Mouse (Mus musculus): ENCODE results near the gene Rnf144b. TPM values are rescaled to one million over a fixed set of nuclear protein-coding genes. Genes with fewer than 3 reads are reported as not detected.

The Rnf144b gene
- polyA plus RNA-seq, 1 experiment, result 0.17 TPM

DNA sequence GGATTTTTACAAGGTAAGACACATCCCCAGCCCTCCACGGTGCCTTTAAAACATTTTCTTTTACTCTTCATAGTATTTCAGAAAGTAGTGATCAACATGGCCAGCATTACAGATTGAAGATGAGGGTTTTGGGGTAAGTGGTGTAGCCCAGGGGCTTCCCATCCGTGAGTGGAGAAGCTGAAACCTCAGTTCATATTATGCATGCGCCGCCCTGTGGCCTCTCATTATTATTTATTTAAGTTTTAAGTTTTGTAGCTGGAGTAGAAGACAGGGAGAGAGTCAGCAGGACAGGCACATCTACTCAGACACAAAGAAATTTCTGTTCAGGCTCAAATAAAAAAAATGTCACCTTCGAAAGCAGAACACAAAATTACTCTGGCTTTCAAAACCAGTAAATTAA, 131.3 kb downstream of the Rnf144b start:
- Histone ChIP-seq H3K4me2 (ENCODE audit: low read depth) (no peak overlapping the region), H3ac (ENCODE audit: control insufficient read depth, insufficient read length) (no peak overlapping the region), H3K36me3 (ENCODE audit: control insufficient read depth, insufficient read depth) (no peaks in the 10 kb centered on the region), H3K27me3 (ENCODE audit: control insufficient read depth, insufficient read depth, insufficient read length) (peaks cover 10% of the 10 kb centered on the region), H3K4me3 (no peak overlapping the region), H3K79me2 (ENCODE audit: control insufficient read depth, insufficient read depth) (no peaks in the 10 kb centered on the region)
- TF ChIP-seq REST (IDR thresholded peaks at IDR 0.05; ENCODE audit: insufficient read depth, insufficient read length) (no peak), TCF12 (IDR thresholded peaks at IDR 0.05; ENCODE audit: insufficient read depth, poor library complexity, severe bottlenecking) (no peak), USF1 (IDR thresholded peaks at IDR 0.05; ENCODE audit: low read depth) (no peak), MAX (IDR thresholded peaks at IDR 0.05; ENCODE audit: low read depth) (no peak), MYOD1 (IDR thresholded peaks at IDR 0.05; ENCODE audit: control insufficient read depth in 1 of 3, insufficient read length in 2 of 3, low read depth in 2 of 3) (no peak), CEBPB (IDR thresholded peaks at IDR 0.05; ENCODE audit: insufficient read depth, poor library complexity, severe bottlenecking) (no peak), POLR2A (IDR thresholded peaks at IDR 0.05; ENCODE audit: insufficient read length, low read depth) (no peak), POLR2AphosphoS2 (IDR thresholded peaks at IDR 0.05; ENCODE audit: insufficient read length, low read depth) (no peak), TCF3 (IDR thresholded peaks at IDR 0.05; ENCODE audit: insufficient read length, low read depth) (no peak), SRF (IDR thresholded peaks at IDR 0.05; ENCODE audit: control insufficient read depth, insufficient read length, low read depth) (no peak), E2F4 (IDR thresholded peaks at IDR 0.05; ENCODE audit: insufficient read depth) (no peak), MYOG (IDR thresholded peaks at IDR 0.05; ENCODE audit: control insufficient read depth in 1 of 3, insufficient read depth in 1 of 3, insufficient read length in 2 of 3, low read depth in 2 of 3) (no peak)

DNA sequence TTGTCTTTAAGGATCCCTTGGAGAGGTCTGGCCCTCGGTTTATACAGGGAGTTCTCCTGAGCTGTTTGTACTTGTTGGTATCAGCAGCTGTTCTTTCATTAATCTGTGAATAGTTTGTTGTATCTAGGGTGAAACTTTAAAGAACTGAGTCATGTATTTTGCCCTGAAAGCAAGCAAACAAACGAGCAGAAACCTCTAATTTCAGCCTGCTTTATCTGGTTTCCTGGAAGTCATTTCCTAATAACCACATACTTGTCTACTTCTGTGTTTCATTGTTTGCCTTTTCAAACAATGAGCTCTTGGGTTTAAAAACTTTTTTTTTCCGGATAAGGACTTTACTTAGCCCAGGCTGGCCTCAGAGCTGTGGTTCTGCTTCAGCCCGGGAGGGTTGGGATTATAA, 136.8 kb downstream of the Rnf144b start:
- Histone ChIP-seq H3ac (ENCODE audit: control insufficient read depth, insufficient read length) (no peak overlapping the region), H3K36me3 (ENCODE audit: control insufficient read depth, insufficient read depth) (no peaks in the 10 kb centered on the region), H3K79me2 (ENCODE audit: control insufficient read depth, insufficient read depth) (no peaks in the 10 kb centered on the region), H3K4me3 (no peak overlapping the region), H3K4me2 (ENCODE audit: low read depth) (no peak overlapping the region), H3K27me3 (ENCODE audit: control insufficient read depth, insufficient read depth, insufficient read length) (peaks cover 10% of the 10 kb centered on the region)
- TF ChIP-seq MYOG (IDR thresholded peaks at IDR 0.05; ENCODE audit: control insufficient read depth in 1 of 3, insufficient read depth in 1 of 3, insufficient read length in 2 of 3, low read depth in 2 of 3) (no peak), POLR2A (IDR thresholded peaks at IDR 0.05; ENCODE audit: insufficient read length, low read depth) (no peak), CEBPB (IDR thresholded peaks at IDR 0.05; ENCODE audit: insufficient read depth, poor library complexity, severe bottlenecking) (no peak), USF1 (IDR thresholded peaks at IDR 0.05; ENCODE audit: low read depth) (no peak), MYOD1 (IDR thresholded peaks at IDR 0.05; ENCODE audit: control insufficient read depth in 1 of 3, insufficient read length in 2 of 3, low read depth in 2 of 3) (no peak), TCF12 (IDR thresholded peaks at IDR 0.05; ENCODE audit: insufficient read depth, poor library complexity, severe bottlenecking) (no peak), MAX (IDR thresholded peaks at IDR 0.05; ENCODE audit: low read depth) (no peak), POLR2AphosphoS2 (IDR thresholded peaks at IDR 0.05; ENCODE audit: insufficient read length, low read depth) (no peak), SRF (IDR thresholded peaks at IDR 0.05; ENCODE audit: control insufficient read depth, insufficient read length, low read depth) (no peak)

DNA sequence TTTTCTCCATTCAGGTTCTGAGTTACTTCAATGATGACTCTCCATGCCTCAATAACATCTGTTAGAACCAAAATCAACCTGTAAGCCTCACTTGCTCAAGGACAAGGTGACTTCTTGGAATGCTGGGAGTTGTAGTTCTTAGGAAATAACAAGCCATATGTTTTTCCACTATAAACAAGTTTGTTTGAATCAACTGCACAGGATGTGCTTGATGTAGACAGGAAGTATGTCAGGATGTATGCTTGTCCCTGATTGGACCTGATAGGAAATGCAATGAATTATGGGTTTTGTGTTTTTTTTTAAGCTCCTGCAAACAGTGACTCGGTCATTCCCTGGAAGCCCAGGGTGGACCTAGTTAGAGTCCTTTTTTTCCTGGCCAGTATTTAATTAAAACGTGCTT, 139.5 kb downstream of the Rnf144b start:
- Histone ChIP-seq H3K79me2 (ENCODE audit: control insufficient read depth, insufficient read depth) (no peaks in the 10 kb centered on the region), H3K36me3 (ENCODE audit: control insufficient read depth, insufficient read depth) (no peaks in the 10 kb centered on the region)
- TF ChIP-seq CEBPB (IDR thresholded peaks at IDR 0.05; ENCODE audit: insufficient read depth, poor library complexity, severe bottlenecking) (no peak), MYOG (IDR thresholded peaks at IDR 0.05; ENCODE audit: control insufficient read depth in 1 of 3, insufficient read depth in 1 of 3, insufficient read length in 2 of 3, low read depth in 2 of 3) (no peak), MYOD1 (IDR thresholded peaks at IDR 0.05; ENCODE audit: control insufficient read depth in 1 of 3, insufficient read length in 2 of 3, low read depth in 2 of 3) (no peak), E2F4 (IDR thresholded peaks at IDR 0.05; ENCODE audit: insufficient read depth) (no peak)

DNA sequence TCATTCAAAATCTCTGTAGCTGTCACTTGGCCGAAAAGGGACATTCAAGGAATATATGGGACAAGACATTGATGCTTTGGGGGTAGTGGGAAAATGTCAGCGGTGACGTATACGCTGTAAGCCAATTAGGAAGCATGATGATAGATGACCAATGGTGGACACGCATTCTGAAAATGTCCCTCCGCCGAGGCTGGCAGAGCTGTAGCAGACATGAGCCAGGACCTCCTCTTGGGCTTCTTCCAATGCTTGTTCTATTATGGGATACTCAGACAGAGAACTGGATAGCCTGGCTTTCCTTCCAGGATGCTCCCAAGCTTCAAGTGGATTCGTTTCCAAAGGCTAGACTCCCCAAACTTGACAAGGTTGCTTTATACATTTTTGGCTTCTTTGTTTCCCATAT, 141.9 kb downstream of the Rnf144b start:
- H3K79me2 ChIP-seq (ENCODE audit: control insufficient read depth, insufficient read depth), result no peaks in the 10 kb centered on the region
- no peak overlapping the region for H3K4me2 ChIP-seq (ENCODE audit: low read depth)
- no peaks in the 10 kb centered on the region for H3K27me3 ChIP-seq (ENCODE audit: control insufficient read depth, insufficient read depth, insufficient read length)
- H3K4me3 ChIP-seq, result no peak overlapping the region
- H3ac ChIP-seq (ENCODE audit: control insufficient read depth, insufficient read length), result no peak overlapping the region
- TF ChIP-seq POLR2AphosphoS2 (IDR thresholded peaks at IDR 0.05; ENCODE audit: insufficient read length, low read depth) (no peak), E2F4 (IDR thresholded peaks at IDR 0.05; ENCODE audit: insufficient read depth) (no peak), MYOG (IDR thresholded peaks at IDR 0.05; ENCODE audit: control insufficient read depth in 1 of 3, insufficient read depth in 1 of 3, insufficient read length in 2 of 3, low read depth in 2 of 3) (no peak), MYOD1 (IDR thresholded peaks at IDR 0.05; ENCODE audit: control insufficient read depth in 1 of 3, insufficient read length in 2 of 3, low read depth in 2 of 3) (no peak), TCF3 (IDR thresholded peaks at IDR 0.05; ENCODE audit: insufficient read length, low read depth) (no peak), MAX (IDR thresholded peaks at IDR 0.05; ENCODE audit: low read depth) (no peak), POLR2A (IDR thresholded peaks at IDR 0.05; ENCODE audit: insufficient read length, low read depth) (no peak), REST (IDR thresholded peaks at IDR 0.05; ENCODE audit: insufficient read depth, insufficient read length) (no peak), TCF12 (IDR thresholded peaks at IDR 0.05; ENCODE audit: insufficient read depth, poor library complexity, severe bottlenecking) (no peak), USF1 (IDR thresholded peaks at IDR 0.05; ENCODE audit: low read depth) (no peak), CEBPB (IDR thresholded peaks at IDR 0.05; ENCODE audit: insufficient read depth, poor library complexity, severe bottlenecking) (no peak), SRF (IDR thresholded peaks at IDR 0.05; ENCODE audit: control insufficient read depth, insufficient read length, low read depth) (no peak)
- H3K36me3 ChIP-seq (ENCODE audit: control insufficient read depth, insufficient read depth), result no peaks in the 10 kb centered on the region

More for the DNA sequence above, 139.5 kb downstream of the Rnf144b start:
- H3K4me2 ChIP-seq (ENCODE audit: low read depth), result no peak overlapping the region
- H3K4me3 ChIP-seq, result no peak overlapping the region
- H3K27me3 ChIP-seq (ENCODE audit: control insufficient read depth, insufficient read depth, insufficient read length), result peaks cover 9% of the 10 kb centered on the region
- no peak overlapping the region for H3ac ChIP-seq (ENCODE audit: control insufficient read depth, insufficient read length)

DNA sequence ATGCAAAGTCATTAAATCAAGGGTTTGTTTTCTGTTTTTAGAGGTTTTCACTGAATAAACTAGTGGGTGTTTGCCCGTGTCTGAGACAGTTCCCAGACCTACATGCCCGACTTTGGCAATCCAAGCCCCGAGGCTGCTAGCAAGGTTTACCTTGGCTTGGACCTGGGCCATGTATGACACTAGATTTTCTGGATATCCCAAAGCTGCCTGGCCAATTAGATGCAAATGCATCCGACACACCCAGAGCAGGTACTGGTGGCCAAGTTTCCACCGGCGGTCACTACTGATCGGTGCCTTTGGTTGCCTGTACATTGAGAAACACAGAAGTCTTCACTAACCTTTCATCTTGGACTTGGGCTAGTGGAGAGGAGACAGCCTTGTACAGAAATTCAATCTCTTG, 144.0 kb downstream of the Rnf144b start:
- Histone ChIP-seq H3K4me3 (no peak overlapping the region), H3K27me3 (ENCODE audit: control insufficient read depth, insufficient read depth, insufficient read length) (no peaks in the 10 kb centered on the region), H3K36me3 (ENCODE audit: control insufficient read depth, insufficient read depth) (no peaks in the 10 kb centered on the region), H3ac (ENCODE audit: control insufficient read depth, insufficient read length) (no peak overlapping the region), H3K4me2 (ENCODE audit: low read depth) (no peak overlapping the region), H3K79me2 (ENCODE audit: control insufficient read depth, insufficient read depth) (no peaks in the 10 kb centered on the region)
- TF ChIP-seq TCF12 (IDR thresholded peaks at IDR 0.05; ENCODE audit: insufficient read depth, poor library complexity, severe bottlenecking), result no peak
- TF ChIP-seq E2F4 (IDR thresholded peaks at IDR 0.05; ENCODE audit: insufficient read depth), result no peak
- TF ChIP-seq POLR2AphosphoS2 (IDR thresholded peaks at IDR 0.05; ENCODE audit: insufficient read length, low read depth), result no peak
- TF ChIP-seq USF1 (IDR thresholded peaks at IDR 0.05; ENCODE audit: low read depth), result no peak
- no peak for TF ChIP-seq POLR2A (IDR thresholded peaks at IDR 0.05; ENCODE audit: insufficient read length, low read depth)
- TF ChIP-seq MAX (IDR thresholded peaks at IDR 0.05; ENCODE audit: low read depth), result no peak
- no peak for TF ChIP-seq SRF (IDR thresholded peaks at IDR 0.05; ENCODE audit: control insufficient read depth, insufficient read length, low read depth)
- no peak for TF ChIP-seq TCF3 (IDR thresholded peaks at IDR 0.05; ENCODE audit: insufficient read length, low read depth)
